Mouse (Mus musculus): ENCODE data around the gene Msl1. TPM values are rescaled to one million over a fixed set of nuclear protein-coding genes. Genes with fewer than 3 reads are reported as not detected.

Gene Msl1
- polyA plus RNA-seq, 1 experiment: 53.0 TPM

- no peak for TF ChIP-seq GATA1 (IDR thresholded peaks at IDR 0.05; ENCODE audit: low read length)
Measured at GRCm38 (mm10) chr11:98836128-98836527, 40.8 kb downstream of the Msl1 start.

- no peak for TF ChIP-seq GATA1 (IDR thresholded peaks at IDR 0.05; ENCODE audit: low read length)
Measured at GRCm38 (mm10) chr11:98836651-98837141, 41.4 kb downstream of the Msl1 start, which contains the start of gene Rapgefl1. TSS of gene Rapgefl1 (plus strand) at chr11:98836785.

GRCm38 (mm10) chr11:98837231-98837704 lies 42.0 kb downstream of the Msl1 start:
- TF ChIP-seq GATA1 (IDR thresholded peaks at IDR 0.05; ENCODE audit: low read length): no peak

GRCm38 (mm10) chr11:98837917-98838316 lies 42.6 kb downstream of the Msl1 start:
- no peak for TF ChIP-seq GATA1 (IDR thresholded peaks at IDR 0.05; ENCODE audit: low read length)

GRCm38 (mm10) chr11:98838512-98838911 lies 43.2 kb downstream of the Msl1 start:
- no peak for TF ChIP-seq GATA1 (IDR thresholded peaks at IDR 0.05; ENCODE audit: low read length)

- no peak for TF ChIP-seq GATA1 (IDR thresholded peaks at IDR 0.05; ENCODE audit: low read length)
Measured at GRCm38 (mm10) chr11:98839402-98839801, 44.1 kb downstream of the Msl1 start.

GRCm38 (mm10) chr11:98839897-98840296 lies 44.6 kb downstream of the Msl1 start:
- no peak for TF ChIP-seq GATA1 (IDR thresholded peaks at IDR 0.05; ENCODE audit: low read length)

- no peak for TF ChIP-seq GATA1 (IDR thresholded peaks at IDR 0.05; ENCODE audit: low read length)
Measured at GRCm38 (mm10) chr11:98846016-98846415, 50.7 kb downstream of the Msl1 start.

- TF ChIP-seq GATA1 (IDR thresholded peaks at IDR 0.05; ENCODE audit: low read length): no peak
Measured at GRCm38 (mm10) chr11:98846865-98847604, 51.7 kb downstream of the Msl1 start.

GRCm38 (mm10) chr11:98849196-98849894 lies 54.0 kb downstream of the Msl1 start:
- TF ChIP-seq GATA1 (IDR thresholded peaks at IDR 0.05; ENCODE audit: low read length): no peak

- TF ChIP-seq GATA1 (IDR thresholded peaks at IDR 0.05; ENCODE audit: low read length): no peak
Measured at GRCm38 (mm10) chr11:98850100-98851093, 55.1 kb downstream of the Msl1 start.

GRCm38 (mm10) chr11:98854116-98854515 lies 58.8 kb downstream of the Msl1 start:
- TF ChIP-seq GATA1 (IDR thresholded peaks at IDR 0.05; ENCODE audit: low read length): no peak

GRCm38 (mm10) chr11:98854659-98855058 lies 59.3 kb downstream of the Msl1 start:
- no peak for TF ChIP-seq GATA1 (IDR thresholded peaks at IDR 0.05; ENCODE audit: low read length)

Other genes with a start within 250 kb of the Msl1 start
- gene Ikzf3, start 249.5 kb upstream of the Msl1 start, polyA plus RNA-seq (2012): not detected in 2 replicates
- 0.35 and 0.39 TPM in 2 replicates for gene Zpbp2, start 244.4 kb upstream of the Msl1 start, polyA plus RNA-seq (2012)
- 38.2 and 44.7 TPM in 2 replicates for gene Ormdl3, start 208.1 kb upstream of the Msl1 start, polyA plus RNA-seq (2012)
- gene Lrrc3c, start 197.2 kb upstream of the Msl1 start, polyA plus RNA-seq (2012): not detected in 2 replicates
- gene Gm12355, start 169.9 kb upstream of the Msl1 start, polyA plus RNA-seq (2012): not detected in 2 replicates
- gene Gsdma3, start 169.2 kb upstream of the Msl1 start, polyA plus RNA-seq (2012): 0.04 TPM in 1 of 2 replicates, not detected in the other
- gene Gsdma2, start 148.8 kb upstream of the Msl1 start, polyA plus RNA-seq (2012): not detected in 2 replicates
- gene Gsdma, start 131.2 kb upstream of the Msl1 start, polyA plus RNA-seq (2012): 0.04 TPM in 2 replicates
- gene Psmd3, start 113.0 kb upstream of the Msl1 start, polyA plus RNA-seq (2012): 253 TPM in 2 replicates
- not detected in 2 replicates for gene Csf3, start 94.3 kb upstream of the Msl1 start, polyA plus RNA-seq (2012)
- gene Med24, start 66.1 kb upstream of the Msl1 start, polyA plus RNA-seq (2012): 78.9 and 103 TPM in 2 replicates
- gene Thra, start 54.9 kb upstream of the Msl1 start, polyA plus RNA-seq (2012): 30.8 and 40.6 TPM in 2 replicates
- 3.1 and 3.5 TPM in 2 replicates for gene Nr1d1, start 20.2 kb upstream of the Msl1 start, polyA plus RNA-seq (2012)
- 42.8 and 43.0 TPM in 2 replicates for gene Casc3, start 9.4 kb downstream of the Msl1 start, polyA plus RNA-seq (2012)
- 0.12 and 0.19 TPM in 2 replicates for gene Rapgefl1, start 41.3 kb downstream of the Msl1 start, polyA plus RNA-seq (2012)
- gene Wipf2, start 68.1 kb downstream of the Msl1 start, polyA plus RNA-seq (2012): 13.8 and 16.1 TPM in 2 replicates
- 1.9 and 2.4 TPM in 2 replicates for gene Cdc6, start 112.3 kb downstream of the Msl1 start, polyA plus RNA-seq (2012)
- 24.9 and 26.9 TPM in 2 replicates for gene Rara, start 132.3 kb downstream of the Msl1 start, polyA plus RNA-seq (2012)
- gene Gjd3, start 187.5 kb downstream of the Msl1 start, polyA plus RNA-seq (2012): not detected in 2 replicates
- gene Top2a, start 228.7 kb downstream of the Msl1 start, polyA plus RNA-seq (2012): 15.1 and 74.1 TPM in 2 replicates
- not detected in 2 replicates for gene Igfbp4, start 245.7 kb downstream of the Msl1 start, polyA plus RNA-seq (2012)

Data from G1E-ER4 (cell line).